Mouse (Mus musculus): Measurements from ENCODE around the gene Gm8108.
"Not testable (repeated sequence)": the region's sequence is repeated elsewhere in the genome, so short reads cannot be mapped to it uniquely, and the experiment has no call there.

Gm8108 gene

DNA sequence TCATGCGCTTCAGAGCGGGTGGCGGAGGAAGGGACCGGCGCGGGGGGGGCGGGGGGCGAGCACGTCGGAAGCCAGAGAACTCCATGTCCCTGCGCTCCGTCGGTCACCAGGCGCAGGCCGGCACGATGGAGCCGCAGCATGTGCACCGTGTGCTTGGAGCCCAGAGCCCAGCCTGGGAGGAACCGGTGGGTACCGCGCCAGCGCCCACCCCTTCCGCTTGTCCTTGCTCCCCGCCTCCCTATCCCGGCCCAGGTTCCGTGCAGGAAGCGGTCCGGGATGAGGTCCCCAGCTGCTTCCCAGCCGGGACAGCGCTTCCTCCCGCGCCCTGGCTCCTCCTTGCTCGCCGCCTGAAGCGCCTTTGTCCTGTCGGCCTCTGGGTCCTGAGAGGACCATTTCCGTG lies at the start of gene Gm8108:
Gene Gm8108 (plus strand): TSS at position 101 of the 400 bp plus-strand sequence.
- peak in 1 of 2 experiments; percentile 1 for DNase-seq (ENCODE audit: low spot score in 2 of 2)

DNA sequence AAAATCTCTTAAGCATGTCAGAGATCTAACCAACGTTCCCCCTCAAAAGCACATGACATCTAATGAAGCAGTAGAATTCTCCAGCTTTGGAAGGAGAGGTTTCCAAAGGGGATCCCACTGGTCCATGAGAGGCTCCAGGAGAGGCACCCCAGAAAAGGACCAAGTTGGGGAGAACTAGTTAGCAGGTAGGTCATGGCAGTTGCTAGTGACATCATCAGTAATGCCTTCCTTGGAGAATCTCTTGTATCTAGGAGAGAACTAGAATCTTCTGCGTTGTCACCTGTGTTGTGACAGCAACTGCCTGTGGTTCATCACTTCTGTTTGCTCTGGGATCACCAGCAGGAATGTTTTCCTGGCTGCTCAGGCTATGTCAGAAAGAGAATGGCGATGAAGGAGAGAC lies 26.5 kb upstream of the Gm8108 start, which contains the start of gene Gm3115:
Gene Gm3115 (plus strand): TSS at position 301 of the 400 bp plus-strand sequence.
- DNase-seq (ENCODE audit: low spot score in 2 of 2): not testable (repeated sequence)

DNA sequence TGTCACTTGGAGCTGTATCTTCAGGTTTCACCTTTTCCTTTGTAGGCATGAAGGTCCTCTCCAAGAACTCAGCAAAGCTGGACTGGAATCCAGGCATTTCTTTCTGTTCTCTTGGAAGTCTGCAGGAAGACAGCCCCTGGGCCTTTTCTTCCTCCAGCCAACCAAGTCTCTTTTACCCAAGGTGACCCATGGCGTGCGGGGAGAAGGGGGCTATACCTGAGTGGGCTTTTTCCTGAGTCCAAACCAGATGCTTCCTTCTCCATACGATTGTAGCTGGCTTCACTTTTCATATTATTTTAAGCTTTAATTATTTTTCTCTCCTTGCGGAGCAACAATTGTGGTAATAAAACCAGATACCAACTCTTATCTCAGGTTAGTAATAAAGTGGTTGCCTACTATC lies 31.3 kb downstream of the Gm8108 start:
- DNase-seq (ENCODE audit: low spot score in 2 of 2): not testable (repeated sequence)

DNA sequence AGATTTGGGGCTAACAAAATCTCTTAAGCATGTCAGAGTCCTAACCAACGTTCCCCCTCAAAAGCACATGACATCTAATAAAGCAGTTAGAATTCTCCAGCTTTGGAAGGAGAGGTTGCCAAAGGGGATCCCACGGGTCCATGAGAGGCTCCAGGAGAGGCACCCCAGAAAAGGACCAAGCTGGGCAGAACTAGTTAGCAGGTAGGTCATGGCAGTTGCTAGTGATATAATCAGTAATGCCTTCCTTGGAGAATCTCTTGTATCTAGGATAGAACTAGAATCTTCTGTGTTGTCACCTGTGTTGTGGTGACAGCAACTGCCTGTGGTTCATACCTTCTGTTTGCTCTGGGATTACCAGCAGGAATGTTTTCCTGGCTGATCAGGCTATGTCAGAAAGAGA lies 54.4 kb downstream of the Gm8108 start, which contains the start of gene Gm3127:
Gene Gm3127 (plus strand): TSS at position 301 of the 400 bp plus-strand sequence.
- DNase-seq (ENCODE audit: low spot score in 2 of 2): not testable (repeated sequence)

DNA sequence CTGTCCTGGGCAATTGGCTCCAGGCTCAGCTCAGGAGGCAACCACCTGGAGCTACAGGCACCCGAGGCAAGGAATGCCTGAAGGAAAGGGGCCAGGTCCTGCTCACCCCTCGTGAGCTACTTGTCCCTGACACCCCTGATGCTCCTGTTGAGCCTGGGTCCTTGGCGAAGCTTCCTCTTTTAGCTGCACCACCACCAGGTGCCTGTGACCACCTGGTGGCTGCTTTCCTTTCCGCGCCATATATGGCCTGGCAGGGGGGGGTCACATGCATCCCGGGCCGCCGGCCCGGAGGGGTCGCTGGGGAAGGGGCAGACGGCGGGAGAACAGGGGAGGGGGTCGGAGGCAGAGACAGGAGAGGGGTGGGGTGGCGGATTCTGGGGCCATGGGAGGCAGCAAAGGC lies 71.7 kb downstream of the Gm8108 start:
- peak; percentile 3 to 6 for DNase-seq (ENCODE audit: low spot score in 2 of 2)

All from frontal cortex, postnatal 10 days (tissue).